ENCODE assay signal across 20 mouse cellular contexts in genomic region chr6:52235267-52235666, GRCm38 (mm10). TPM values are rescaled to one million over a fixed set of nuclear protein-coding genes. Genes with fewer than 3 reads are reported as not detected.
DNase-seq lines count a peak whose midpoint lies in the region; ATAC-seq and TF ChIP-seq lines count a peak whose summit lies in the region.
"Had no signal": no experiment of that assay in that cellular context is flagged by ENCODE, and none has a peak within 500 bp of the region (broad histone marks: within the 10 kb centered on the region; RNA-seq: fewer than 3 reads in every experiment).

No protein-coding gene starts in this region.

- H3K36me3 ChIP-seq in E14TG2a.4 (ENCODE audit: insufficient read depth, low read length), result no peaks in the 10 kb centered on the region
- no peaks in the 10 kb centered on the region for H3K36me3 ChIP-seq in embryonic facial prominence, embryonic 10.5 days (replicated peaks)
- H3K36me3 ChIP-seq in limb, embryonic 14.5 days (ENCODE audit: control insufficient read depth, insufficient read depth, low read length), result peaks cover 41% of the 10 kb centered on the region
- H3K36me3 ChIP-seq in midbrain, embryonic 10.5 days, result no peaks in the 10 kb centered on the region
- H3K36me3 ChIP-seq: heart, embryonic 12.5 days had no signal

- H3K27ac ChIP-seq in embryonic facial prominence, embryonic 10.5 days (replicated peaks), result no peak overlapping the region
- peak overlapping the region; percentile 99 for H3K27ac ChIP-seq in limb, embryonic 14.5 days (replicated peaks; ENCODE audit: low read depth, low read length)
- no peak overlapping the region for H3K27ac ChIP-seq in midbrain, embryonic 10.5 days (replicated peaks)

- H3K4me2 ChIP-seq in limb, embryonic 14.5 days (replicated peaks; ENCODE audit: low read depth, low read length, severe bottlenecking), result peak overlapping the region; percentile 96
- H3K4me2 ChIP-seq: heart, embryonic 12.5 days had no signal

- H3K4me1 ChIP-seq in E14TG2a.4 (replicated peaks; ENCODE audit: low read depth, low read length), result peaks cover 40% of the 10 kb centered on the region
- H3K4me1 ChIP-seq in embryonic facial prominence, embryonic 10.5 days, result peaks cover 9% of the 10 kb centered on the region; the same call in 1 of the 2 replicates
- H3K4me1 ChIP-seq in limb, embryonic 14.5 days (ENCODE audit: control insufficient read depth, insufficient read depth, low read length), result peaks cover 18% of the 10 kb centered on the region
- H3K4me1 ChIP-seq in midbrain, embryonic 10.5 days, result peaks cover 7% of the 10 kb centered on the region; the same call in 1 of the 2 replicates

- peak; percentile 40 for DNase-seq in kidney, adult 18-20 months
- no peak for DNase-seq in kidney, postnatal 10 days
- DNase-seq in embryonic facial prominence, embryonic 10.5 days (ENCODE audit: low spot score), result peak; percentile 35
- no peak for DNase-seq in limb, embryonic 14.5 days (ENCODE audit: low spot score)
- no peak for DNase-seq in midbrain, embryonic 10.5 days (ENCODE audit: low spot score)
- no peak for DNase-seq in cerebellum, postnatal 36 days
- DNase-seq: cerebellum, adult 8-10 months; forebrain, postnatal 0 days; heart, postnatal 4 days; layer of hippocampus, postnatal 36 days; liver, postnatal 0 days; lung, postnatal 14 days; spleen, adult 18-20 months had no signal

- 29% methylated on average over 9 of the region's 9 CpGs for WGBS in embryonic facial prominence, embryonic 10.5 days
- WGBS in limb, embryonic 14.5 days, result 14% methylated on average over 9 of the region's 9 CpGs
- 32% methylated on average over 9 of the region's 9 CpGs for WGBS in midbrain, embryonic 10.5 days

- H3K9ac ChIP-seq in limb, embryonic 14.5 days (ENCODE audit: low read depth, low read length, severe bottlenecking), result peak overlapping the region; percentile 100
- H3K9ac ChIP-seq: forebrain, postnatal 0 days; heart, embryonic 12.5 days; liver, postnatal 0 days had no signal

- TF ChIP-seq CTCF in E14TG2a.4 (conservative IDR thresholded peaks at IDR 0.05; ENCODE audit: low read length), result no peak

- peaks cover 96% of the 10 kb centered on the region for H3K27me3 ChIP-seq in E14TG2a.4 (ENCODE audit: insufficient read depth, low read length)
- H3K27me3 ChIP-seq in embryonic facial prominence, embryonic 10.5 days (replicated peaks; ENCODE audit: low read depth, poor library complexity, severe bottlenecking), result peaks cover 100% of the 10 kb centered on the region
- H3K27me3 ChIP-seq in limb, embryonic 14.5 days (ENCODE audit: control insufficient read depth, insufficient read depth, low read length), result no peaks in the 10 kb centered on the region
- H3K27me3 ChIP-seq in midbrain, embryonic 10.5 days (ENCODE audit: low read depth, poor library complexity, severe bottlenecking), result peaks cover 100% of the 10 kb centered on the region

- 0 out of 2 replicates have a peak overlapping the region, but pooled peaks have one; percentile 65 for H3K4me3 ChIP-seq in E14TG2a.4 (replicated peaks; ENCODE audit: low read length)
- no peak overlapping the region for H3K4me3 ChIP-seq in embryonic facial prominence, embryonic 10.5 days
- H3K4me3 ChIP-seq in limb, embryonic 14.5 days (replicated peaks; ENCODE audit: low read length), result peak overlapping the region; percentile 90
- no peak overlapping the region for H3K4me3 ChIP-seq in midbrain, embryonic 10.5 days
- H3K4me3 ChIP-seq: heart, embryonic 12.5 days had no signal

- ATAC-seq in limb, embryonic 14.5 days (ENCODE audit: low FRiP score, low read depth), result no peak
- ATAC-seq: forebrain, postnatal 0 days; hindbrain, embryonic 16.5 days; liver, postnatal 0 days had no signal

- 0 out of 2 replicates have a peak, but pooled peaks have one; percentile 18 for TF ChIP-seq POLR2A in limb, embryonic 14.5 days (IDR thresholded peaks at IDR 0.05; ENCODE audit: borderline replicate concordance, extremely low read depth, insufficient read depth, insufficient read length)

- H3K9me3 ChIP-seq in E14TG2a.4 (ENCODE audit: low read length), result no peaks in the 10 kb centered on the region; the same call in 1 of the 2 replicates
- H3K9me3 ChIP-seq in embryonic facial prominence, embryonic 10.5 days, result no peaks in the 10 kb centered on the region
- no peaks in the 10 kb centered on the region for H3K9me3 ChIP-seq in limb, embryonic 14.5 days (ENCODE audit: control insufficient read depth, low read length)
- no peaks in the 10 kb centered on the region for H3K9me3 ChIP-seq in midbrain, embryonic 10.5 days (replicated peaks)
- H3K9me3 ChIP-seq: heart, embryonic 12.5 days had no signal

RNA-seq across cellular contexts. Expression of gene Hoxa9, which starts 4.4 kb away (rescaled TPM):
- not detected in 2 replicates for polyA plus RNA-seq in embryonic facial prominence, embryonic 10.5 days (2016; fragmentation: Nextera tagmentation; extraction: Ambion mirVana)
- polyA plus RNA-seq in limb, embryonic 14.5 days (2012; rRNA removed), result 107 and 134 TPM in 2 replicates
- 39.0 and 45.2 TPM in 2 replicates for polyA plus RNA-seq in limb, embryonic 14.5 days (2014; fragmentation: Nextera tagmentation; extraction: Ambion mirVana)
- polyA plus RNA-seq in midbrain, embryonic 10.5 days (2016; fragmentation: Nextera tagmentation; extraction: Ambion mirVana), result not detected in 2 replicates
- polyA plus RNA-seq: cortical plate, adult 2 months; forebrain, postnatal 0 days; midbrain, postnatal 0 days had no signal

RNA-seq across cellular contexts. Expression of gene Hoxa10, which starts 5.4 kb away (rescaled TPM):
- not detected in 2 replicates for polyA plus RNA-seq in embryonic facial prominence, embryonic 10.5 days (2016; fragmentation: Nextera tagmentation; extraction: Ambion mirVana)
- 111 and 136 TPM in 2 replicates for polyA plus RNA-seq in limb, embryonic 14.5 days (2012; rRNA removed)
- polyA plus RNA-seq in limb, embryonic 14.5 days (2014; fragmentation: Nextera tagmentation; extraction: Ambion mirVana), result 117 and 149 TPM in 2 replicates
- 0.06 TPM in 1 of 2 replicates, not detected in the other for polyA plus RNA-seq in midbrain, embryonic 10.5 days (2016; fragmentation: Nextera tagmentation; extraction: Ambion mirVana)
- polyA plus RNA-seq: cortical plate, adult 2 months; embryonic facial prominence, embryonic 14.5 days; forebrain, postnatal 0 days; hindbrain, embryonic 16.5 days; liver, postnatal 0 days; midbrain, postnatal 0 days; stomach, embryonic 14.5 days had no signal

RNA-seq across cellular contexts. Expression of gene Hoxa11, which starts 10.3 kb away (rescaled TPM):
- not detected in 2 replicates for polyA plus RNA-seq in embryonic facial prominence, embryonic 10.5 days (2016; fragmentation: Nextera tagmentation; extraction: Ambion mirVana)
- polyA plus RNA-seq in limb, embryonic 14.5 days (2012; rRNA removed), result 32.6 and 41.2 TPM in 2 replicates
- polyA plus RNA-seq in limb, embryonic 14.5 days (2014; fragmentation: Nextera tagmentation; extraction: Ambion mirVana), result 31.1 and 39.0 TPM in 2 replicates
- polyA plus RNA-seq in midbrain, embryonic 10.5 days (2016; fragmentation: Nextera tagmentation; extraction: Ambion mirVana), result not detected in 2 replicates
- polyA plus RNA-seq: cortical plate, adult 2 months; embryonic facial prominence, embryonic 14.5 days; forebrain, postnatal 0 days; heart, embryonic 12.5 days; hindbrain, embryonic 16.5 days; liver, postnatal 0 days; midbrain, postnatal 0 days; stomach, embryonic 14.5 days had no signal

RNA-seq across cellular contexts. Expression of gene Hoxa7, which starts 13.6 kb away (rescaled TPM):
- 0.15 TPM in 1 of 2 replicates, not detected in the other for polyA plus RNA-seq in embryonic facial prominence, embryonic 10.5 days (2016; fragmentation: Nextera tagmentation; extraction: Ambion mirVana)
- polyA plus RNA-seq in limb, embryonic 14.5 days (2012; rRNA removed), result 15.8 and 17.0 TPM in 2 replicates
- 8.9 and 10.1 TPM in 2 replicates for polyA plus RNA-seq in limb, embryonic 14.5 days (2014; fragmentation: Nextera tagmentation; extraction: Ambion mirVana)
- polyA plus RNA-seq in midbrain, embryonic 10.5 days (2016; fragmentation: Nextera tagmentation; extraction: Ambion mirVana), result not detected in 2 replicates
- polyA plus RNA-seq: cortical plate, adult 2 months; forebrain, postnatal 0 days; heart, embryonic 12.5 days; midbrain, postnatal 0 days had no signal

RNA-seq across cellular contexts. Expression of gene Gm28308, which starts 22.1 kb away (rescaled TPM):
- polyA plus RNA-seq in embryonic facial prominence, embryonic 10.5 days (2016; fragmentation: Nextera tagmentation; extraction: Ambion mirVana), result not detected in 2 replicates
- 3.2 and 4.6 TPM in 2 replicates for polyA plus RNA-seq in limb, embryonic 14.5 days (2012; rRNA removed)
- polyA plus RNA-seq in limb, embryonic 14.5 days (2014; fragmentation: Nextera tagmentation; extraction: Ambion mirVana), result 1.1 TPM in 1 of 2 replicates, not detected in the other
- not detected in 2 replicates for polyA plus RNA-seq in midbrain, embryonic 10.5 days (2016; fragmentation: Nextera tagmentation; extraction: Ambion mirVana)
- polyA plus RNA-seq: cortical plate, adult 2 months; embryonic facial prominence, embryonic 14.5 days; forebrain, postnatal 0 days; heart, embryonic 12.5 days; hindbrain, embryonic 16.5 days; liver, postnatal 0 days; midbrain, postnatal 0 days; stomach, embryonic 14.5 days had no signal

Comparison
In these comparisons a context has a peak if more than half of its experiments do, and no peak if none do; other contexts are left out.
1. DNase-seq: peak in kidney, adult 18-20 months (single experiment) and embryonic facial prominence, embryonic 10.5 days (single experiment); none in kidney, postnatal 10 days (single experiment), limb, embryonic 14.5 days (single experiment), midbrain, embryonic 10.5 days (single experiment) and cerebellum, postnatal 36 days (0 of 2).
2. H3K4me3 ChIP-seq: peak in E14TG2a.4 (single experiment) and limb, embryonic 14.5 days (single experiment); none in embryonic facial prominence, embryonic 10.5 days (single experiment) and midbrain, embryonic 10.5 days (single experiment).
3. RNA of gene Hoxa9, which starts 4.4 kb away (polyA plus RNA-seq): 39.0 to 134 TPM in limb, embryonic 14.5 days; not detected in embryonic facial prominence, embryonic 10.5 days and not detected in midbrain, embryonic 10.5 days; every median in the first group is over 10 times any median in the second.
4. RNA of gene Hoxa10, which starts 5.4 kb away (polyA plus RNA-seq): 111 to 149 TPM in limb, embryonic 14.5 days; 0.06 TPM in midbrain, embryonic 10.5 days and not detected in embryonic facial prominence, embryonic 10.5 days; every median in the first group is over 100 times any median in the second.
5. RNA of gene Hoxa11, which starts 10.3 kb away (polyA plus RNA-seq): 31.1 to 41.2 TPM in limb, embryonic 14.5 days; not detected in embryonic facial prominence, embryonic 10.5 days and not detected in midbrain, embryonic 10.5 days; every median in the first group is over 10 times any median in the second.